Mouse (Mus musculus): ENCODE data around the gene Trmt1.

The Trmt1 gene

DNA sequence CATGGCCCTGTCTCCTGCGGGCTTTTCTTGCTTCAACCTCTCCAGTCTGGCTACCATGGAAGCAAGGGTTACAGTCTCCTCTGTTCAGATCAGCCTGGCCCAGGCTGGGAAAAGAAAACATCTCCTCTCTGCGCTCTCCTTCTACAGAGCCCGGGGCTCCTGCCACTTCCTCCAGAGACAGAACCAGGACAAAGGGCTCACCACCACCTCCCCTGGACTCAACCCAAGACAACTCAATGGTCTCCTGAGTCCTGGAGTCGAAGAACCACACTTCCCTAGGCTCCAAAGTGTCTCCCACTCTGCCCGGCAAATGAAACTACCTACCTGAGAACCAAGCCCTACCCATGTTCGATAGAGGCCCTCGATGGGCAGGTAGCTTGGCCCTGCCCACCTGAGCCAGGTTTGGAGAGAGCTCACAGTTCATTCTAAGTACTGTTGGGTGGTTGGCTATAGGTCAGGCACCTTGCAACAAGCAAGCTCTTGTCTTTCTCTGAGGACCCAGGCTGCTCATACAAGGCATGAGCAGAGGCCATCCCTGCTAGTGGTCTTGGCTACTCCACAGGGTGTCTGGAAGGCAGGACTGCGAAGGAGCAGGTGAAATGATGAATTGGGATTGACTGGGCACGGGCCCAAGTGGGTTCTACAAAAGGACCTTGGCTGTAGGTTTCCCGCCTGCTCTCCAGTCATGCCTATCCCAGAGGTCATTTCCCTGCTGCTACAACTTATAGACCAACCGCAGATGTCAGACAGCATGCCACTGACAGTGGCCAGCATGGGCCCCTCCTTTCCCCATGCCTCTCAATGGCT is 45.5 kb downstream of the Trmt1 start:
- no peak for DNase-seq (ENCODE audit: low spot score)

DNA sequence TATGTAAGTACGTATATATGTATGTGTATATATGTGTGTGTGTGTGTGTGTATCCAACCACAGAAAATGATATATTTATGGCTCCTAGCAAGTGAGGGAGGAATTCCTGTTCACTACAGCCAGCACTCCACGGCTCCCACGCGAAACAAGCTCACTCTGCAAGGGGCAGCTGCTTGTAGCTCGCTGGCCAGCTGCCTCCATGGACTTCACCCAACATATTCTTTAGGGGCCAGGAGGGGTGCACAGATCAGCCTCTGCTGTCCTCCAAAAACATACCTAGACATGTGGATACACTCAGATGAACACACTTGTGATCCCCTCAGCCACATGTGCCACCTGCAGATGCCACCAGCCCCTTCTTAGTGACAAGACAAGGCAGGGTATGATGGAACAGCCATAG is 46.4 kb downstream of the Trmt1 start:
- no peak for DNase-seq (ENCODE audit: low spot score)

GRCm38 (mm10) chr8:84732996-84733395 is 46.9 kb downstream of the Trmt1 start:
- no peak for DNase-seq (ENCODE audit: low spot score)

- no peak for DNase-seq (ENCODE audit: low spot score)
Observed at GRCm38 (mm10) chr8:84733959-84734358, 47.9 kb downstream of the Trmt1 start.

GRCm38 (mm10) chr8:84734680-84735079 is 48.6 kb downstream of the Trmt1 start:
- no peak for DNase-seq (ENCODE audit: low spot score)

DNA sequence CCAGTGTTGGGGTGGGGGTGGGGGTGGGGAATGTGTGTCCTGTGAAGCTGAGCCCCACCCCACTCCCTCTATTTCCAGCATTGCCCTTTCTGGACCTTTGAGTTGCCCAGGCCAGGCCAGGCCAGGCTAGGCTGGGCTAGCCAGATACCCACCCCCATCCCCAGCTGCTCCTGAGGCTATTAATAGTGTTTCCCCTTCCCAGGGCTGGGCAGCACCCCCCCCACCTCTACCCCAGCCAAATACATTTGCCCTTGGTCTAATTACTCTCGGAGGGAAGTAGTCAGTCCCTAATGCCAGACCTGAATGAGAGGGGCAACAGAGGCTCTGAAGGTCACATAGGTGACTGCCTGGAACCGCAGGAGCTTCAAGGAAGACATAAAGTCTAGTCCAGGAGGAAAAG is 49.5 kb downstream of the Trmt1 start:
- DNase-seq (ENCODE audit: low spot score) = no peak

- DNase-seq (ENCODE audit: low spot score) = no peak
Observed at GRCm38 (mm10) chr8:84736521-84736920, 50.4 kb downstream of the Trmt1 start.

GRCm38 (mm10) chr8:84737608-84738007 is 51.5 kb downstream of the Trmt1 start:
- peak; percentile 92 for DNase-seq (ENCODE audit: low spot score)

- DNase-seq (ENCODE audit: low spot score) = peak; percentile 45
Observed at GRCm38 (mm10) chr8:84738266-84738665, 52.2 kb downstream of the Trmt1 start.

DNA sequence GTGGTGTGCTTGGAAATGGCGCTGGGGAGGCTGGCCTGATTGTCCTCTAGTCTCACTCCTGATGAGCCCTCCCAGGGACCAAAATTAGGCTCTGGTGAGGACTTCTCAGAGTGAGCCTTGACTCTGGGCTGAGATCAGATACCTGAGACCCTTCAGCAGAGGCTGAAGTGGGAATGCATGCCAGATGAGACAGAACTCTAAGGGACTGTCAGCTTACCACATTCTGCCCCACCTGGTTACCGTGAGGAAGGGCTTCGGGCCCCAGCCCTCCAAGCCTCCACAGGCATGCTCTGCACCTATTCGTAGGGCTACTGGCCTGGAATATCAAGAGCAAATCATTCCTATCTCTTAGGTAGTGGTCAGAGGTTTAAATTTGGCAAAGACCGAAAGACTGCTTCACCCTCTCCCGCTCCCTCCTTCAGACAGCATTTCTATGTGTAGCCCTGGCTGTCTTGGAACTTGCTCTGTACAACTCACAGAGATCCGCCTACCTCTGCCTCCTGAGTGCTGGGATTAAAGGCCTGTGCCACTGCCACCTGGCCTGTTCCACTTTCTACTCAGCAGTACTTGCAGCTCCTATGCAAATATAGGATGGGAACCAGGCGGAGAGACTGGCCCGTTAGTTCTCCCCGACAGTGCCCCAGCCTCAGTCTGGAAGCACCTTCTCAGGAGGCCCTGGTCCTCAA is 52.8 kb downstream of the Trmt1 start:
- no peak for DNase-seq (ENCODE audit: low spot score)

GRCm38 (mm10) chr8:84739401-84739742 is 53.3 kb downstream of the Trmt1 start:
- no peak for DNase-seq (ENCODE audit: low spot score)

DNA sequence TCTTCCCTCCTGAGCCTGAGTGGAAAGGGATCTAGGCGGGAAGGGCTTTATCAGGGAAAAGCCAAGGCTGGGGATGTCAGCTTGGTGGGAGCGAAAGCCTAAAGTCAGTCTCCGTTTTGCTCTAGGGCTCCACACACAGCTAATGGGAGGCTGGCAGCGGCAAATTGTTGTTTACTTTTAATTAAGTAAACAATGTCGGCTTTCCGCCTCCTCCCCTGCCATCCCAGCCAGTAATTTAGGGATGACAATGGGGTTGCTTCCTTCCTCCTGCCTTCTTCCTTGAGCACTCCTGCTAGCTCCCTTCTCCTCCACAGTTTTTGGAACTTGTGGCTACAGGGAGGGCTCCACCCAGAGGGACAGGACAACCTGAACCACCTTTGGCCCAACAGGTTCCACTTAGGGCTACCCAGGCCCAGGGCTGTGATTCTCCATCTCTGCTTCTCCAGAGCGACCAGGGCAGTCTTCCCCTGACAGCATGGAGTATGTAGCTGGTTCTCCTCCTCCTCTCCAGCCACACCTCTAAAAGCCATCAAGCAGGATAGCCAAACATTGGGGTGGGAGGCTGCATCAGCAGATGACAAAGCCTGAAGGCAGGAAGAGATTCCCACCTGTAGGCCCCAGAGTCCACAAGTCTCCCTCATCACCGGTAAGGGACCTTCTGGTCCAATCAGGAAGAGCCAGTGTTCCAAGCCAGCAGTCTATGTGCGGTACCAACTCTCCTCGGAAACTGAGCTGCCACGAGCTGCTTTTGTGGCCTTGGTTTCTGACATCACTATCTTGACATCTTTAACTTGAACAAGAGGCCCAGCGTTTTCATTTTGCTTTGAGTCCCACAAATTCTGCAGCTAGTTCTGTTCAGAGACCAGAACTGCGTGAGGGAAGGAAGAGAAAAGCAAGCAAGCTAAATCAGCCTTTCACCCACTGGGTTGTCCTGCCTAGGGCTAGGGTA is 55.1 kb downstream of the Trmt1 start:
- no peak for DNase-seq (ENCODE audit: low spot score)

GRCm38 (mm10) chr8:84742171-84743053 is 56.3 kb downstream of the Trmt1 start:
- peak; percentile 83 for DNase-seq (ENCODE audit: low spot score)

DNA sequence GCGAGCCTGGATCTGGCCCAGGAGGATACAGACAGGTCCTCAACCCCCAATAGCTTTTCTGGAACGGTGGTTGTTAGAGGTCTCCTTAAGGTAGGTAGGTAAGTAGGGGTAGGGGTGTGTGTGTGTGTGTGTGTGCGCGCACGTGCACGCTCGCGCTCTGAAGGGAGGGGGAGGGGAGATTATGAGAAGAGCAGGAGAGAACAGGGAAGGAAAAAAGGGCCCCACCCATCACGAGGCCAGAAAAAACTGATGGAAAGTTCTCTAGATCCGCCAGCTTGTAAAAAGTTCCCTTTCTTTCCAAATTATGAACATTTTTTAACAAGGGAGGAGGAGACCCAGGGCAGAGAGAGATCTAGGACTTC is 56.9 kb downstream of the Trmt1 start:
- no peak for DNase-seq (ENCODE audit: low spot score)

- DNase-seq (ENCODE audit: low spot score) = peak; percentile 74
Observed at GRCm38 (mm10) chr8:84743517-84744420, 57.7 kb downstream of the Trmt1 start.

DNA sequence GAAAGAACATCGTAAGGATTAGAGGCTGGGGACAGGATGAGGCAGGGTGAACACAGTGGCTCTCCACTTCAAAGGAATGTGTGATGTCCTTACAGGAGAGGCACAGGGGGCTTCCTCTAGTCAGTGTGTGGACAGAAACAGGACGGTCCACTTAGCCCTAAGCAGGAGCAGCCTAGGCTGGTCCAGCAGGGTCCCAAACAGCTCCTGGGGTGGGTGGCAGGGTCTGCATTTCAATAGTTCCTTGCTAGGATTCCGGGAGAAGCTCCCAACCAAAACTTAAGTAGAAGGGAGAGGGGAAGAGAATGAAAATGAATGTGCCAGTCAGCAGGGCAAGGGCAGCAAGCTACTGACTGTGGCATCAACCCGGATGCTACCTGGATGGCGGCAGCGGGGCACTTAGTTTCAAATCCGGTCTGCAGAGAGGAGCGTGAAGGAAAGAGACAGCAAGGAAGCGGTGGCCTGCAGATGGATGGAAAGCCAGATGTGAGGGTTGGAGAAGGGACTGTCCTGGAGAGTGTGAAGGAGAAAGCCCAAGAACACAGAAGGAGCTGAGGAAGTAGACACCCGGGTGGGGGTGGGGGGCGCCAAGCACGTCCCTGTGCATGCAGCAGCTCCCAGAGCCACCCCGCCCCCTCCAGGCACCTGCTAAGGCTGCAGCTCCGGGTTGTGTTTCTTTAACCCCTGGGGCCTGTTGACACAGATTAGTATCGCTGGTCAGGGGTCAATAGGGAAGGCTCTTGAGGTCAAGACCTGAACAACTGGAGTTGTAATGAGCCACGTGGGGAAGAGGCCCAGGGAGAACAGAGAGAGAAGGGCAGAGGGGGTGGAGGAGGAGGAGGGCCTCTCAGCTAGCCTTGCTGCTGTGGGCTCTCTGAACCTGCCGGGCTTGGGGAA is 59.2 kb downstream of the Trmt1 start:
- peak; percentile 93 for DNase-seq (ENCODE audit: low spot score)
